Mouse (Mus musculus) olfactory bulb, adult 2 months (tissue): ENCODE measurements around the gene Nacc1. TPM values are rescaled to one million over a fixed set of nuclear protein-coding genes. Genes with fewer than 3 reads are reported as not detected.
A peak's percentile ranks its signal among the peaks of the same experiment; 100 is the strongest.

ENCODE experiments used
- H3K27ac ChIP-seq: fragments of 200-500 bp; 2 replicates; pipeline ENCODE4 v1.5.1; 2012; ENCODE audit warnings: low read depth, low read length; ENCODE audit not compliant: insufficient read depth
- H3K4me1 ChIP-seq: fragments of 200-500 bp; 2 replicates; pipeline ENCODE4 v1.6.1; 2012; ENCODE audit warnings: low read length; ENCODE audit not compliant: control insufficient read depth, insufficient read depth
- H3K4me3 ChIP-seq: fragments of 200-500 bp; 2 replicates; pipeline ENCODE4 v1.5.1; 2012; ENCODE audit warnings: mild to moderate bottlenecking, low read depth, low read length, moderate library complexity; ENCODE audit not compliant: insufficient read depth
- CTCF ChIP-seq: fragments of 200-500 bp; IDR thresholded peaks from 2 replicates; pipeline ENCODE4 v1.5.1; 2012; ENCODE audit warnings: low read depth, mild to moderate bottlenecking, low read length, moderate library complexity; ENCODE audit not compliant: insufficient read depth
- POLR2A ChIP-seq: fragments of 200-500 bp; IDR thresholded peaks from 2 replicates; pipeline ENCODE4 v1.6.1; 2012; ENCODE audit warnings: mild to moderate bottlenecking, low read depth, low read length, moderate library complexity; ENCODE audit not compliant: insufficient read depth
- WGBS: fragments of 180-500 bp; shearing (Covaris S2); methylation state at CpG from one replicate; pipeline ENCODE4 v1.1.7; 2018; 5-methylcytosine and 5-hydroxymethylcytosine counted together
- polyA plus RNA-seq: library from polyadenylated mRNA; stranded (reverse); fragments of >200 nt; gene quantifications from 2 replicates; pipeline ENCODE4 v1.2.4, GENCODE M21; 2012; ENCODE audit warnings: low replicate concordance; ENCODE audit not compliant: missing spikeins, insufficient read depth, insufficient read length

The Nacc1 gene
- polyA plus RNA-seq, 1 experiment: not detected

- TF ChIP-seq CTCF (no peak), POLR2A (no peak)
- no peak overlapping the region for H3K27ac ChIP-seq
- no peak overlapping the region; the same call in 1 of the 2 replicates for H3K4me3 ChIP-seq
- peaks cover 13% of the 10 kb centered on the region; the same call in 1 of the 2 replicates for H3K4me1 ChIP-seq
- 50% methylated on average over 38 of the region's 38 CpGs for WGBS
These were observed 16.0 kb upstream of the Nacc1 start for GRCm38 (mm10) chr8:84703466-84704249.

- H3K4me1 ChIP-seq: peaks cover 13% of the 10 kb centered on the region; the same call in 1 of the 2 replicates
- whole genome bisulfite sequencing: 94% methylated on average over 6 of the region's 6 CpGs
- H3K4me3 ChIP-seq: no peak overlapping the region
- no peak for TF ChIP-seq CTCF
- TF ChIP-seq POLR2A: no peak
- no peak overlapping the region for H3K27ac ChIP-seq
These were observed 15.4 kb upstream of the Nacc1 start for GRCm38 (mm10) chr8:84702963-84703465.

DNA sequence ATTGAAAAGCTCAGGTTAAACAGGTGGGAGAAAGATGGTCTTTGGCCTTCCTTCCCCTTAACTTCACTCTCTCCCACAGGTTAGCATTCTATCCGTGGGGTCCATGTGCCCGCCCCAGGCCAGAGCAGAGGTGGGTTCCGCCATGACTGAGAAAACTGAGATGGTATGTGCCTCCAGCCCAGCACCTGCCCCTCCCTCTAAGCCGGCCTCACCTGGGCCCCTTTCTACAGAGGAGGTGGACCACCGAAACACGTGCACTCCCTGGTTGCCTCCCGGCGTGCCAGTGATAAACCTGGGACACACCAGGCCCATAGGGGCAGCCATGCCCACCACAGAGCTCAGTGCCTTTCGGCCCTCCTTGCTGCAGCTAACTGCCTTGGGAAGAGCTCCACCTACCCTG, 14.9 kb upstream of the Nacc1 start:
- Histone ChIP-seq H3K4me3 (no peak overlapping the region), H3K4me1 (peaks cover 12% of the 10 kb centered on the region; the same call in 1 of the 2 replicates), H3K27ac (no peak overlapping the region)
- TF ChIP-seq CTCF (no peak), POLR2A (no peak)
- 82% methylated on average over 9 of the region's 9 CpGs for WGBS

- peaks cover 10% of the 10 kb centered on the region; the same call in 1 of the 2 replicates for H3K4me1 ChIP-seq
- no peak within 1 kb of the TSS for H3K4me3 ChIP-seq
- no peak within 1 kb of the TSS for H3K27ac ChIP-seq
- WGBS: 38% methylated on average over 34 of the region's 34 CpGs
- TF ChIP-seq CTCF (no peak), POLR2A (no peak)
These were observed 13.6 kb upstream of the Nacc1 start, which contains the start of gene Lyl1 for GRCm38 (mm10) chr8:84700941-84701911. Gene Lyl1 (plus strand): TSS chr8:84701457.

DNA sequence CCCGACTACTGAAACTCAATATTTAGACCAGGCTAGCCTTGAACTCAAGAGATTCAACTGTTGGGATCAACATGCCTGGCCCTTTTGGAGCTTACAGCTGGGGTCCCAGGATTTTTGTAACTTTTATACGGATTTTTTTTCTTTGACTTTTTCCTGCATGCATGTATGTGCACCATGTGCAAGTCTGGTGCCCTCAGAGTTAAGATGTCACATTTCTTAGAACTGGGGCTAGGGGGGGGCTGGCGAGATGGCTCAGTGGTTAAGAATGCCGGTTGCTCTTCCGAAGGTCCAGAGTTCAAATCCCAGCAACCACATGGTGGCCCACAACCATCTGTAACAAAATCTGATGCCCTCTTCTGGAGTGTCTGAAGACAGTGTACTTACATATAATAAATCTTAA, 12.9 kb upstream of the Nacc1 start:
- no peak overlapping the region for H3K27ac ChIP-seq
- WGBS: 87% methylated on average over 5 of the region's 5 CpGs

GRCm38 (mm10) chr8:84699861-84700322, 12.2 kb upstream of the Nacc1 start:
- TF ChIP-seq POLR2A: no peak
- 0 out of 2 replicates have a peak, but pooled peaks have one; percentile 40 for TF ChIP-seq CTCF
- H3K27ac ChIP-seq: no peak overlapping the region
- 0 out of 2 replicates have a peak, but pooled peaks cover 2% of the 10 kb centered on the region for H3K4me1 ChIP-seq
- H3K4me3 ChIP-seq: no peak overlapping the region
- 64% methylated on average over 7 of the region's 7 CpGs for WGBS

More for the DNA sequence above, 12.9 kb upstream of the Nacc1 start:
- Histone ChIP-seq H3K4me3 (no peak overlapping the region), H3K4me1 (peaks cover 8% of the 10 kb centered on the region; the same call in 1 of the 2 replicates)
- no peak for TF ChIP-seq POLR2A
- TF ChIP-seq CTCF: no peak

- WGBS: 54% methylated on average over 9 of the region's 9 CpGs
- H3K27ac ChIP-seq: no peak overlapping the region
These were observed 11.3 kb upstream of the Nacc1 start for GRCm38 (mm10) chr8:84698929-84699401.

GRCm38 (mm10) chr8:84698288-84698687, 10.6 kb upstream of the Nacc1 start:
- 94% methylated on average over 5 of the region's 5 CpGs for WGBS
- TF ChIP-seq POLR2A (no peak), CTCF (no peak)
- Histone ChIP-seq H3K27ac (no peak overlapping the region), H3K4me1 (no peaks in the 10 kb centered on the region), H3K4me3 (no peak overlapping the region)

More at GRCm38 (mm10) chr8:84698929-84699401, 11.3 kb upstream of the Nacc1 start:
- Histone ChIP-seq H3K4me3 (no peak overlapping the region), H3K4me1 (no peaks in the 10 kb centered on the region)
- no peak for TF ChIP-seq POLR2A
- no peak for TF ChIP-seq CTCF
